8 mouse cellular contexts compared by ENCODE assay signal in the genomic region with DNA sequence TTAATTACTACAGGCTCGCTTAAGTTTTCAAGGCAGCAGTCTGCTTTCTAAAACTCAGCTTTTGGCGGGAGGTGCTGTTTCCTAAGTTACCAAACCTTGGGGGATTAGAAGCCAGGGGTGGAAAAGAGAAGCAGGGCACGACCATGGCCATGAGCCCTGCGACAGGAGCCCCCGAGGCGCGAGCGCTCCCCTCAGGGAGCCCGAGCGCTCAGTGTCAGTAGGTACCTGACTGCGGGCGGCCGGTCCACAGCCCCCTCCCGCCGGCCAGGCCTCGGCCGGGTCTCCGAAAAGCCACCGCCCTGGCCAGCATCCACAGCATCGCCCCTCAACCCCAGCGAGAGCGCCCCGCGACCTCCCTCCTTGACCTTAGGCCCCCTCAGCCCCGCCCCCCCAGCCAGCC. TPM values are rescaled to one million over a fixed set of nuclear protein-coding genes. Genes with fewer than 3 reads are reported as not detected.
DNase-seq lines count a peak whose midpoint lies in the region; ATAC-seq lines count a peak whose summit lies in the region.

No protein-coding gene starts in this region.

- no peaks in the 10 kb centered on the region for H3K9me3 ChIP-seq in heart, embryonic 16.5 days (replicated peaks; ENCODE audit: control insufficient read depth, low read length)
- H3K9me3 ChIP-seq in hindbrain, embryonic 15.5 days: no peaks in the 10 kb centered on the region
- H3K9me3 ChIP-seq in midbrain, embryonic 14.5 days (ENCODE audit: control insufficient read depth, low read length): no peaks in the 10 kb centered on the region

- intact Hi-C loops in heart, postnatal 14 days (cut with DNase I): loop anchor here (2.0 to 5.0 kb wide), 2 partner anchors 110 to 248 kb away; partner anchors contain the start of genes Cdk13 and Rala

- DNase-seq in heart, postnatal 14 days: no peak
- DNase-seq in A20 (ENCODE audit: low read depth, low spot score): peak; percentile 84
- no peak for DNase-seq in midbrain, embryonic 14.5 days
- DNase-seq in gastrocnemius, adult 18-20 months (ENCODE audit: low spot score): no peak
- no peak for DNase-seq in cerebellum, postnatal 10 days

- peak overlapping the region; percentile 83 for H3K9ac ChIP-seq in heart, embryonic 16.5 days (ENCODE audit: low read length)
- peak overlapping the region; percentile 76 for H3K9ac ChIP-seq in hindbrain, embryonic 15.5 days
- peak overlapping the region; percentile 83; the same call in 1 of the 2 replicates for H3K9ac ChIP-seq in midbrain, embryonic 14.5 days (replicated peaks; ENCODE audit: low read length)

- H3K4me2 ChIP-seq in heart, embryonic 16.5 days (ENCODE audit: low read depth, low read length): peak overlapping the region; percentile 71
- H3K4me2 ChIP-seq in hindbrain, embryonic 15.5 days: peak overlapping the region; percentile 82
- peak overlapping the region; percentile 68 for H3K4me2 ChIP-seq in midbrain, embryonic 14.5 days (ENCODE audit: low read length)

- no peaks in the 10 kb centered on the region for H3K27me3 ChIP-seq in heart, embryonic 16.5 days (ENCODE audit: control insufficient read depth, insufficient read depth, low read length)
- H3K27me3 ChIP-seq in hindbrain, embryonic 15.5 days: no peaks in the 10 kb centered on the region
- no peaks in the 10 kb centered on the region for H3K27me3 ChIP-seq in midbrain, embryonic 14.5 days (ENCODE audit: control insufficient read depth, insufficient read depth, low read length)

- no peaks in the 10 kb centered on the region for H3K36me3 ChIP-seq in heart, embryonic 16.5 days (ENCODE audit: control insufficient read depth, insufficient read depth)
- H3K36me3 ChIP-seq in hindbrain, embryonic 15.5 days: no peaks in the 10 kb centered on the region
- no peaks in the 10 kb centered on the region for H3K36me3 ChIP-seq in midbrain, embryonic 14.5 days (ENCODE audit: control insufficient read depth, insufficient read depth, low read length)

- ATAC-seq in heart, embryonic 16.5 days (replicated peaks; ENCODE audit: extremely low read depth, insufficient read depth, low FRiP score): peak; percentile 75
- peak; percentile 26 for ATAC-seq in common myeloid progenitor, adult 5-6 weeks (replicated peaks; ENCODE audit: low read depth, poor library complexity, severe bottlenecking)
- peak; percentile 83 for ATAC-seq in hindbrain, embryonic 15.5 days (ENCODE audit: low FRiP score, low read depth)
- peak; percentile 82 for ATAC-seq in midbrain, embryonic 14.5 days (ENCODE audit: low FRiP score, low TSS enrichment)

- H3K4me3 ChIP-seq in heart, embryonic 16.5 days (ENCODE audit: low read length): peak overlapping the region; percentile 75
- peak overlapping the region; percentile 77 for H3K4me3 ChIP-seq in hindbrain, embryonic 15.5 days
- peak overlapping the region; percentile 73 for H3K4me3 ChIP-seq in midbrain, embryonic 14.5 days (replicated peaks; ENCODE audit: low read depth, low read length)

- 0% methylated on average over 21 of the region's 25 CpGs for WGBS in heart, embryonic 16.5 days
- WGBS in hindbrain, embryonic 15.5 days: under 1% methylated on average over 21 of the region's 25 CpGs
- 1% methylated on average over 24 of the region's 25 CpGs for WGBS in midbrain, embryonic 14.5 days

- peak overlapping the region; percentile 89 for H3K27ac ChIP-seq in heart, embryonic 16.5 days (ENCODE audit: low read length)
- H3K27ac ChIP-seq in hindbrain, embryonic 15.5 days (replicated peaks): peak overlapping the region; percentile 95
- peak overlapping the region; percentile 89 for H3K27ac ChIP-seq in midbrain, embryonic 14.5 days (replicated peaks; ENCODE audit: low read depth, low read length)

- H3K4me1 ChIP-seq in heart, embryonic 16.5 days (ENCODE audit: control insufficient read depth, insufficient read depth, low read length): peaks cover 14% of the 10 kb centered on the region
- H3K4me1 ChIP-seq in hindbrain, embryonic 15.5 days (replicated peaks): peaks cover 13% of the 10 kb centered on the region
- H3K4me1 ChIP-seq in midbrain, embryonic 14.5 days (ENCODE audit: control insufficient read depth, insufficient read depth, low read length): peaks cover 5% of the 10 kb centered on the region

RNA-seq across cellular contexts. Expression of gene Mplkip, which starts 0.6 kb away (rescaled TPM):
- polyA plus RNA-seq in heart, embryonic 16.5 days (2015; fragmentation: Nextera tagmentation; extraction: Ambion mirVana): 28.8 and 29.5 TPM in 2 replicates
- 10 to 100 TPM in 1 of 2 experiments, 1 to 10 TPM in 1; 9.0 to 10.2 TPM for total RNA-seq in heart, postnatal 14 days (2021)
- total RNA-seq in common myeloid progenitor, adult 5-6 weeks (2017): 38.2 and 53.8 TPM in 2 replicates
- 39.7 and 42.1 TPM in 2 replicates for polyA plus RNA-seq in hindbrain, embryonic 15.5 days (2015; fragmentation: Nextera tagmentation; extraction: Ambion mirVana)
- polyA plus RNA-seq in midbrain, embryonic 14.5 days (2014; fragmentation: Nextera tagmentation; extraction: Ambion mirVana): 49.3 and 51.7 TPM in 2 replicates
- total RNA-seq in gastrocnemius, adult 18-20 months (2021): 1 to 10 TPM; 5.2 to 6.1 TPM

RNA-seq across cellular contexts. Expression of gene Sugct, which starts 0.9 kb away (rescaled TPM):
- 6.4 and 6.8 TPM in 2 replicates for polyA plus RNA-seq in heart, embryonic 16.5 days (2015; fragmentation: Nextera tagmentation; extraction: Ambion mirVana)
- under 1 TPM; 0.67 to 0.78 TPM for total RNA-seq in heart, postnatal 14 days (2021)
- 1.6 and 3.0 TPM in 2 replicates for total RNA-seq in common myeloid progenitor, adult 5-6 weeks (2017)
- 2.6 and 3.1 TPM in 2 replicates for polyA plus RNA-seq in hindbrain, embryonic 15.5 days (2015; fragmentation: Nextera tagmentation; extraction: Ambion mirVana)
- polyA plus RNA-seq in midbrain, embryonic 14.5 days (2014; fragmentation: Nextera tagmentation; extraction: Ambion mirVana): 1.9 and 2.1 TPM in 2 replicates
- 1 to 10 TPM; 1.7 to 3.4 TPM for total RNA-seq in gastrocnemius, adult 18-20 months (2021)

Comparison
In these comparisons a context has a peak if more than half of its experiments do, and no peak if none do; other contexts are left out.
1. ATAC-seq: peak in every context shown above with its lines; median percentile 83 in hindbrain, embryonic 15.5 days; 82 in midbrain, embryonic 14.5 days; 75 in heart, embryonic 16.5 days; 26 in common myeloid progenitor, adult 5-6 weeks.